Mouse (Mus musculus) megakaryocyte progenitor cell, adult 5-6 weeks (primary cell): ENCODE results near the gene Mip. TPM values are rescaled to one million over a fixed set of nuclear protein-coding genes. Genes with fewer than 3 reads are reported as not detected.
"Not testable (repeated sequence)": the region's sequence is repeated elsewhere in the genome, so short reads cannot be mapped to it uniquely, and the experiment has no call there.

Source experiments
- ATAC-seq: replicated peaks from 2 replicates; pipeline ENCODE4 v1.8.0; 2016; ENCODE audit warnings: mild to moderate bottlenecking, moderate TSS enrichment, inconsistent platforms; ENCODE audit not compliant: poor library complexity
- total RNA-seq, 2 experiments: library from RNA; stranded (forward) in 1 of 2; stranded (reverse) in 1 of 2; fragments of 157-497, 149-512 nt in 1 of 2; fragments of 200-1000 nt in 1 of 2; gene quantifications; 2 replicates each; pipeline versions ENCODE4 v1.2.3 to v1.2.4; 2015 to 2017

Mip gene
- total RNA-seq (2015) = 0.22 and 0.32 TPM in 2 replicates
- 0.10 and 0.29 TPM in 2 replicates for total RNA-seq (2017)

DNA sequence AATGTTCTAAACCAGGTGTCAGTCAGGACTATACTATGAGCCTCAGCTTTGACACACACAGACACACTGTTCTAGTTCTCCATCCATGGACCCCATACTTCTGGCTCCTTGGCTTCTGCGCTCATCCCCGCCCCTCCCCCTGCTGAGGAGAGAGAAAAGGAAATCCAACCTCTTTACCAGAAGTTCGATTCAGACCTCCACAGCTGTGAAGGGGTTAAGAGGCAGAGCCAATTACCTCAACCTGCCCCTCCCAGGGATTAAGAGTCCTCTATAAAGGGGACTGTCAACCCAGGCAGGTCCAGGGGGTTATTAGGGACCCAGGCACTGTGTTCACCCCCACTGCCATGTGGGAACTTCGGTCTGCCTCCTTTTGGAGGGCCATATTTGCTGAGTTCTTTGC is at the start of gene Mip:
Gene Mip (plus strand): TSS at position 301 of the 400 bp plus-strand sequence.
- no peak for ATAC-seq

- peak; percentile 97 for ATAC-seq
Measured at GRCm38 (mm10) chr10:128175996-128176755, 49.5 kb upstream of the Mip start.

- ATAC-seq = no peak
Measured at GRCm38 (mm10) chr10:128177316-128177715, 48.3 kb upstream of the Mip start.

DNA sequence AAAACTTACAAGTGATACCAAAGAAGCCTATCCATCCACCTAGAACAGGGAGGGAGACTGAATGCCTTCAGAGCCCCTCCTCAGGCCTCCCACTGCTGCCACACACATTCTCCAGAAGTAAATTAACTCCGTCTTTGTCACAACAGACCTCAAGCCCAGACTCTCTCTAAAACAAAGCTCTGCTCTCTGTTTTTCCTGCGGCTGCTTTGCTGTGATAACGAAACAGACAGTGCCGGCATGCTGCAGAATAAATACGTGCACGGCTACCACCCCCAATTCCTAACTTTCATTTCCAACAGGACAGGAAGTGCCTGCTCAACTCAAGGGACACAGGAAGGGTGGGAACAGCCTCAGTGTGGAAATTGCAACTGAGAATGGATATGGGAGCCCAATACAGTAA is 45.6 kb upstream of the Mip start, which contains the start of gene Rbms2:
Gene Rbms2 (minus strand): TSS at position 309 of the 400 bp plus-strand sequence.
- peak; percentile 27; the same call in 1 of the 2 replicates for ATAC-seq

- no peak for ATAC-seq
Measured at GRCm38 (mm10) chr10:128184296-128184695, 41.3 kb upstream of the Mip start.

- ATAC-seq = no peak
Measured at GRCm38 (mm10) chr10:128185277-128185940, 40.2 kb upstream of the Mip start.

GRCm38 (mm10) chr10:128185959-128186358 is 39.7 kb upstream of the Mip start:
- peak; percentile 92 for ATAC-seq

GRCm38 (mm10) chr10:128187181-128187605 is 38.4 kb upstream of the Mip start:
- ATAC-seq = peak; percentile 67

GRCm38 (mm10) chr10:128188242-128188877 is 37.3 kb upstream of the Mip start:
- peak; percentile 76 for ATAC-seq

GRCm38 (mm10) chr10:128191472-128191871 is 34.2 kb upstream of the Mip start:
- no peak for ATAC-seq

DNA sequence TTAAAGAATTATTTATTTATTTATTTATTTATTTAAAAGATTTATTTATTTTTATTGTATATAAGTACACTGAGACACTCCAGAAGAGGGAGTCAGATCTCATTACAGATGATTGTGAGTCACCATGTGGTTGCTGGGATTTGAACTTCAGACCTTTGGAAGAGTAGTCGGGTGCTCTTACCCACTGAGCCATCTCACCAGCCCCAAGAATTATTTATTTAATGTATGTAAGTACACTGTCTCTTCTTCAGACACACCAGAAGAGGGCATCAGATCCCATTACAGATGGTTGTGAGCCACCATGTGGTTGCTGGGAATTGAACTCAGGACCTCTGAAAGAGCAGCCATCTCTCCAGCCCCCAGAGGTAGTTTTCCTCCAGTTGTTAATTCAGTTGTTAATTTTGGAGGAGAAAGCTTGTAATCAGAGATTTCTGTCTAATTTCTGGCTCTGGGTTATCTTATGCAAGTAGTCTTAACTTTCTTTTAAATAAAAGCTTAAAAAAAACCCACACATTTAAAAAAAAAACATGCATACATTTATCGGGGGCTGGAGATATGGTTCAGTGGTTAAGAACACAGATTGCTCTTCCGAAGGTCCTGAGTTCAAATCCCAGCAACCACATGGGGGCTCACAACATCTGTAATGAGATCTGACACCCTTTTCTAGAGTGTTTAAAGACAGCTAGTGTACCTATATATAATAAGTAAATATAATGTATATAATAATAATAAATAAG is 33.4 kb upstream of the Mip start:
- ATAC-seq = not testable (repeated sequence)

- no peak for ATAC-seq
Measured at GRCm38 (mm10) chr10:128193113-128193512, 32.5 kb upstream of the Mip start.

GRCm38 (mm10) chr10:128194024-128194550 is 31.6 kb upstream of the Mip start, which contains the start of gene Gls2:
Gene Gls2, plus strand, starts transcription at chr10:128194457.
- ATAC-seq = peak; percentile 98

- peak; percentile 61 for ATAC-seq
Measured at GRCm38 (mm10) chr10:128194551-128195461, 30.8 kb upstream of the Mip start.

GRCm38 (mm10) chr10:128201856-128202255 is 23.8 kb upstream of the Mip start:
- ATAC-seq = no peak

DNA sequence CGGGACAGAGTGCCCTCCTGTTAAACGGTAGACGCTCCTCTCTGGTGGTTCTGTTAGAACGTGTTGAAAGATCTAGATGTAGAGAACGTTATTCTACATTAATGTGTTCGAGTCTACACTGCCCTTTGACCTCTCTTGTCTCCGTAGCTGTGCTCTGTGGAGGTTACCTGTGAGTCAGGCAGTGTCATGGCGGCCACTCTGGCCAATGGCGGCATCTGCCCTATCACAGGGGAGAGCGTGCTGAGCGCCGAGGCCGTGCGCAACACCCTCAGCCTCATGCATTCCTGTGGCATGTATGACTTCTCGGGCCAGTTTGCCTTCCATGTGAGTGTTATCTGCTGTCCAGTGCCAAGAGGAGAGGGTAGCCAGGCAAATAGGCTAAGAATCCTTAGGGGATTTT is 20.7 kb upstream of the Mip start:
- no peak for ATAC-seq

GRCm38 (mm10) chr10:128208326-128208725 is 17.3 kb upstream of the Mip start:
- ATAC-seq = no peak

GRCm38 (mm10) chr10:128209311-128210009 is 16.2 kb upstream of the Mip start:
- ATAC-seq = no peak

DNA sequence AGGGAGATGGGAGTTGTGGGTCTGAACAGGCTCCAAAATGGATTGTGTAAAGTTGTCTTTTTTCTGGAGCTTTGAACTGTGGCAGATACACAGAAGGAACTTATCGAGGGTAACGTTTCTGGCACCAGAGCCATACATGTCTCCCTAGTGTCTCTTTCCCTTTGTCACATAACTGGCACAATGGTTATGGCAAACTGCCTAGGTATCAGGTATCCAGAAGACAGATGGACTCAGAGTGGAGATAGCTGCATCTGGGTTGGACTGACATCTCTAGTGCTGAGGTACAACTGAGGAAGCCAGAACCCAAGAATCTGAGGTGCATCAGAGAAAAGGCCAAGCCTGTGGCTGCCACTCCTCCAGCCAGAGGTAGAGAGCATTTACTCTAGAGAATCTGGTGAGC is 15.5 kb upstream of the Mip start:
- ATAC-seq = peak; percentile 49
